ENCODE assay signal across 16 mouse cellular contexts in genomic region chr15:41330085-41330484, GRCm38 (mm10).
DNase-seq lines count a peak whose midpoint lies in the region; ATAC-seq and TF ChIP-seq lines count a peak whose summit lies in the region.
"Had no signal": no experiment of that assay in that cellular context is flagged by ENCODE, and none has a peak within 500 bp of the region (broad histone marks: within the 10 kb centered on the region; RNA-seq: fewer than 3 reads in every experiment).

No protein-coding gene starts in this region.

- H3K9me3 ChIP-seq in heart, embryonic 11.5 days (replicated peaks; ENCODE audit: control insufficient read depth, low read length), result no peaks in the 10 kb centered on the region
- no peaks in the 10 kb centered on the region for H3K9me3 ChIP-seq in lung, embryonic 14.5 days (ENCODE audit: low read depth, low read length)
- H3K9me3 ChIP-seq in liver, embryonic 12.5 days (replicated peaks), result no peaks in the 10 kb centered on the region
- H3K9me3 ChIP-seq: embryonic facial prominence, embryonic 15.5 days; forebrain, embryonic 12.5 days had no signal

- no peak overlapping the region for H3K4me2 ChIP-seq in heart, embryonic 11.5 days
- no peak overlapping the region for H3K4me2 ChIP-seq in lung, embryonic 14.5 days
- no peak overlapping the region for H3K4me2 ChIP-seq in liver, embryonic 12.5 days
- H3K4me2 ChIP-seq: embryonic facial prominence, embryonic 15.5 days; forebrain, embryonic 12.5 days had no signal

- H3K4me3 ChIP-seq in heart, embryonic 11.5 days (ENCODE audit: low read depth, low read length), result no peak overlapping the region
- no peak overlapping the region for H3K4me3 ChIP-seq in lung, embryonic 14.5 days (ENCODE audit: low read depth, low read length)
- no peak overlapping the region for H3K4me3 ChIP-seq in liver, embryonic 12.5 days
- H3K4me3 ChIP-seq: embryonic facial prominence, embryonic 15.5 days; forebrain, embryonic 12.5 days had no signal

- no peaks in the 10 kb centered on the region for H3K27me3 ChIP-seq in heart, embryonic 11.5 days (ENCODE audit: control insufficient read depth, insufficient read depth, low read length)
- H3K27me3 ChIP-seq in lung, embryonic 14.5 days (ENCODE audit: insufficient read depth, low read length), result no peaks in the 10 kb centered on the region
- H3K27me3 ChIP-seq in liver, embryonic 12.5 days (replicated peaks), result no peaks in the 10 kb centered on the region
- H3K27me3 ChIP-seq: embryonic facial prominence, embryonic 15.5 days; forebrain, embryonic 12.5 days had no signal

- intact Hi-C loops in heart, postnatal 10 days (cut with DNase I), result no loop called here

- ATAC-seq in heart, embryonic 11.5 days (replicated peaks; ENCODE audit: insufficient number of reproducible peaks, low FRiP score, low TSS enrichment), result no peak
- no peak for ATAC-seq in lung, embryonic 14.5 days (ENCODE audit: insufficient read depth)
- peak; percentile 57 for ATAC-seq in liver, embryonic 12.5 days
- ATAC-seq in activated CD4-positive, CD25-positive, alpha-beta regulatory T cell, adult 4 months, result no peak
- ATAC-seq: hindbrain, postnatal 0 days had no signal

- no peaks in the 10 kb centered on the region for H3K36me3 ChIP-seq in heart, embryonic 11.5 days (ENCODE audit: control insufficient read depth, insufficient read depth, low read length)
- H3K36me3 ChIP-seq in lung, embryonic 14.5 days (ENCODE audit: insufficient read depth), result no peaks in the 10 kb centered on the region
- H3K36me3 ChIP-seq in liver, embryonic 12.5 days, result no peaks in the 10 kb centered on the region
- H3K36me3 ChIP-seq: embryonic facial prominence, embryonic 15.5 days; forebrain, embryonic 12.5 days had no signal

- TF ChIP-seq CTCF in lung, embryonic 14.5 days (IDR thresholded peaks at IDR 0.05; ENCODE audit: low read depth), result peak; percentile 24

- no peaks in the 10 kb centered on the region for H3K4me1 ChIP-seq in heart, embryonic 11.5 days (ENCODE audit: control insufficient read depth, insufficient read depth, low read length)
- no peaks in the 10 kb centered on the region for H3K4me1 ChIP-seq in lung, embryonic 14.5 days (ENCODE audit: insufficient read depth)
- H3K4me1 ChIP-seq in liver, embryonic 12.5 days, result peaks cover 4% of the 10 kb centered on the region
- H3K4me1 ChIP-seq: embryonic facial prominence, embryonic 15.5 days; forebrain, embryonic 12.5 days had no signal

- 33% methylated on average over 2 of the region's 2 CpGs for WGBS in heart, embryonic 11.5 days (ENCODE audit: insufficient replicate concordance)
- WGBS in lung, embryonic 14.5 days, result 27% methylated on average over 2 of the region's 2 CpGs
- 18% methylated on average over 2 of the region's 2 CpGs for WGBS in liver, embryonic 12.5 days (ENCODE audit: insufficient replicate concordance)

- 0 out of 2 replicates have a peak overlapping the region, but pooled peaks have one; percentile 39 for H3K9ac ChIP-seq in heart, embryonic 11.5 days (ENCODE audit: low read depth, low read length)
- H3K9ac ChIP-seq in lung, embryonic 14.5 days, result no peak overlapping the region
- 0 out of 2 replicates have a peak overlapping the region, but pooled peaks have one; percentile 22 for H3K9ac ChIP-seq in liver, embryonic 12.5 days
- H3K9ac ChIP-seq: embryonic facial prominence, embryonic 15.5 days; forebrain, embryonic 12.5 days had no signal

- H3K27ac ChIP-seq in heart, embryonic 11.5 days (ENCODE audit: low read depth, low read length), result no peak overlapping the region
- no peak overlapping the region for H3K27ac ChIP-seq in lung, embryonic 14.5 days (ENCODE audit: low read depth)
- peak overlapping the region; percentile 73 for H3K27ac ChIP-seq in liver, embryonic 12.5 days
- H3K27ac ChIP-seq: embryonic facial prominence, embryonic 15.5 days; forebrain, embryonic 12.5 days; hindbrain, postnatal 0 days had no signal

- no peak for DNase-seq in heart, postnatal 10 days
- DNase-seq in lung, embryonic 14.5 days, result no peak
- no peak for DNase-seq in lung, postnatal 14 days
- no peak for DNase-seq in spleen, postnatal 14 days (ENCODE audit: low spot score in 2 of 2)
- DNase-seq: adrenal gland, postnatal 14 days; cerebellum, postnatal 25 days; heart, postnatal 36 days; kidney, postnatal 4 days; midbrain, embryonic 14.5 days; thymus, postnatal 36 days had no signal
